Mouse (Mus musculus) megakaryocyte, embryonic 14.5 days (primary cell): ENCODE results near the gene Trmt10c.

ENCODE experiments used
- FLI1 ChIP-seq: IDR thresholded peaks from 2 replicates; pipeline ENCODE4 v1.6.1; 2012; ENCODE audit warnings: low read length, inconsistent platforms, mixed read lengths
- GATA1 ChIP-seq: IDR thresholded peaks from 3 replicates; pipeline ENCODE4 v1.6.1; 2012; ENCODE audit warnings: mixed read lengths, low read length, inconsistent platforms, borderline replicate concordance

- no peak for TF ChIP-seq GATA1
- TF ChIP-seq FLI1, result peak; percentile 80; the same call in 1 of the 2 replicates
Observed at GRCm38 (mm10) chr16:56037138-56038010, at the start of gene Trmt10c.
